Mouse (Mus musculus) stomach, embryonic 15.5 days (tissue): ENCODE data around the gene Nrk. TPM values are rescaled to one million over a fixed set of nuclear protein-coding genes. Genes with fewer than 3 reads are reported as not detected.
A peak's percentile ranks its signal among the peaks of the same experiment; 100 is the strongest.

Experiments
- ATAC-seq: fragments of 200-750 bp; cut with Nextera tagmentation; 2 replicates; pipeline ENCODE4 v1.8.0; 2017; ENCODE audit warnings: low read depth, moderate number of reproducible peaks, moderate TSS enrichment; ENCODE audit not compliant: insufficient read depth, low FRiP score
- H3K27ac ChIP-seq: fragments of 300-500 bp; sonication (generic); 2 replicates; pipeline ENCODE4 v1.5.1; 2015; ENCODE audit warnings: mild to moderate bottlenecking, inconsistent platforms
- H3K27me3 ChIP-seq: fragments of 300-500 bp; sonication (generic); replicated peaks from 2 replicates; pipeline ENCODE4 v1.6.1; 2015; ENCODE audit warnings: inconsistent platforms
- H3K36me3 ChIP-seq: fragments of 300-500 bp; sonication (generic); 2 replicates; pipeline ENCODE4 v1.6.1; 2015; ENCODE audit warnings: inconsistent platforms
- H3K4me1 ChIP-seq: fragments of 300-500 bp; sonication (generic); 2 replicates; pipeline ENCODE4 v1.6.1; 2015; ENCODE audit warnings: inconsistent platforms
- H3K4me2 ChIP-seq: fragments of 300-500 bp; sonication (generic); 2 replicates; pipeline ENCODE4 v1.6.1; 2015; ENCODE audit warnings: mild to moderate bottlenecking, inconsistent platforms
- H3K4me3 ChIP-seq: fragments of 300-500 bp; sonication (generic); replicated peaks from 2 replicates; pipeline ENCODE4 v1.5.1; 2015; ENCODE audit warnings: inconsistent platforms
- H3K9ac ChIP-seq: fragments of 300-500 bp; sonication (generic); 2 replicates; pipeline ENCODE4 v1.6.1; 2015; ENCODE audit warnings: inconsistent platforms
- H3K9me3 ChIP-seq: fragments of 300-500 bp; sonication (generic); 2 replicates; pipeline ENCODE4 v1.6.1; 2016; ENCODE audit warnings: inconsistent platforms
- WGBS: fragments of 180-500 bp; shearing (Covaris S2); methylation state at CpG from one replicate; pipeline ENCODE4 v1.1.7; 2015; 5-methylcytosine and 5-hydroxymethylcytosine counted together
- polyA plus RNA-seq: library from polyadenylated mRNA; unstranded; fragments of >200 nt; fragmentation: Nextera tagmentation; extraction: Ambion mirVana; gene quantifications from 2 replicates; pipeline ENCODE4 v1.2.1, GENCODE M21; 2015

Nrk gene
- polyA plus RNA-seq = 28.3 and 33.8 TPM in 2 replicates

- Histone ChIP-seq H3K27me3 (no peaks in the 10 kb centered on the region), H3K36me3 (no peaks in the 10 kb centered on the region), H3K4me1 (no peaks in the 10 kb centered on the region), H3K9ac (peak within 1 kb of the TSS; percentile 29; the same call in 1 of the 2 replicates), H3K27ac (peak within 1 kb of the TSS; percentile 51), H3K9me3 (no peaks in the 10 kb centered on the region), H3K4me2 (peak within 1 kb of the TSS; percentile 64), H3K4me3 (peak within 1 kb of the TSS; percentile 46)
- 11% methylated on average over 36 of the region's 55 CpGs for WGBS
- ATAC-seq = peak; percentile 91
Measured at GRCm38 (mm10) chrX:138914041-138914776, at the start of gene Nrk. TSS of gene Nrk (plus strand) at chrX:138914430.

- Histone ChIP-seq H3K27ac (no peak overlapping the region; the same call in 1 of the 2 replicates), H3K9ac (no peak overlapping the region), H3K9me3 (no peaks in the 10 kb centered on the region), H3K27me3 (no peaks in the 10 kb centered on the region), H3K4me3 (peak overlapping the region; percentile 46), H3K4me2 (peak overlapping the region; percentile 64), H3K4me1 (no peaks in the 10 kb centered on the region), H3K36me3 (no peaks in the 10 kb centered on the region)
- 25% methylated on average over 8 of the region's 8 CpGs for WGBS
- ATAC-seq = no peak
Measured at GRCm38 (mm10) chrX:138913366-138913765, 864 bp upstream of the Nrk start.

GRCm38 (mm10) chrX:138914777-138915114 lies 516 bp downstream of the Nrk start:
- H3K9ac ChIP-seq = peak overlapping the region; percentile 29; the same call in 1 of the 2 replicates
- no peaks in the 10 kb centered on the region for H3K4me1 ChIP-seq
- no peak for ATAC-seq
- peak overlapping the region; percentile 64 for H3K4me2 ChIP-seq
- H3K27ac ChIP-seq = peak overlapping the region; percentile 51
- H3K9me3 ChIP-seq = no peaks in the 10 kb centered on the region
- H3K27me3 ChIP-seq = no peaks in the 10 kb centered on the region
- WGBS = 28% methylated on average over 12 of the region's 12 CpGs
- peak overlapping the region; percentile 46 for H3K4me3 ChIP-seq
- no peaks in the 10 kb centered on the region for H3K36me3 ChIP-seq

- no peak for ATAC-seq
- Histone ChIP-seq H3K27me3 (no peaks in the 10 kb centered on the region), H3K9me3 (no peaks in the 10 kb centered on the region), H3K4me2 (no peak overlapping the region), H3K36me3 (no peaks in the 10 kb centered on the region), H3K9ac (no peak overlapping the region), H3K4me3 (no peak overlapping the region), H3K27ac (no peak overlapping the region), H3K4me1 (no peaks in the 10 kb centered on the region)
- WGBS = 57% methylated on average over 7 of the region's 7 CpGs
Measured at GRCm38 (mm10) chrX:138919030-138919429, 4.8 kb downstream of the Nrk start.

- 67% methylated on average over 6 of the region's 6 CpGs for WGBS
- Histone ChIP-seq H3K9ac (no peak overlapping the region), H3K4me3 (no peak overlapping the region), H3K27me3 (no peaks in the 10 kb centered on the region), H3K27ac (no peak overlapping the region), H3K4me2 (no peak overlapping the region), H3K4me1 (no peaks in the 10 kb centered on the region), H3K9me3 (no peaks in the 10 kb centered on the region), H3K36me3 (no peaks in the 10 kb centered on the region)
- no peak for ATAC-seq
Measured at GRCm38 (mm10) chrX:138943905-138944304, 29.7 kb downstream of the Nrk start.

- 32% methylated on average over 3 of the region's 3 CpGs for WGBS
- no peak overlapping the region for H3K4me2 ChIP-seq
- no peaks in the 10 kb centered on the region for H3K36me3 ChIP-seq
- H3K4me1 ChIP-seq = no peaks in the 10 kb centered on the region
- H3K27ac ChIP-seq = no peak overlapping the region
- no peak overlapping the region for H3K9ac ChIP-seq
- H3K4me3 ChIP-seq = no peak overlapping the region
- no peaks in the 10 kb centered on the region for H3K27me3 ChIP-seq
- H3K9me3 ChIP-seq = no peaks in the 10 kb centered on the region
- ATAC-seq = no peak
Measured at GRCm38 (mm10) chrX:138960713-138961112, 46.5 kb downstream of the Nrk start.

GRCm38 (mm10) chrX:138978501-138978900 lies 64.3 kb downstream of the Nrk start:
- Histone ChIP-seq H3K4me3 (no peak overlapping the region), H3K27ac (no peak overlapping the region), H3K4me1 (no peaks in the 10 kb centered on the region), H3K4me2 (no peak overlapping the region), H3K27me3 (no peaks in the 10 kb centered on the region), H3K9me3 (no peaks in the 10 kb centered on the region), H3K36me3 (no peaks in the 10 kb centered on the region), H3K9ac (no peak overlapping the region)
- 43% methylated on average over 3 of the region's 3 CpGs for WGBS
- no peak for ATAC-seq

GRCm38 (mm10) chrX:138979249-138979648 lies 65.0 kb downstream of the Nrk start:
- H3K9ac ChIP-seq = no peak overlapping the region
- no peaks in the 10 kb centered on the region for H3K4me1 ChIP-seq
- H3K4me3 ChIP-seq = no peak overlapping the region
- no peaks in the 10 kb centered on the region for H3K9me3 ChIP-seq
- no peak overlapping the region for H3K4me2 ChIP-seq
- no peaks in the 10 kb centered on the region for H3K36me3 ChIP-seq
- 62% methylated on average over 2 of the region's 2 CpGs for WGBS
- no peaks in the 10 kb centered on the region for H3K27me3 ChIP-seq
- no peak overlapping the region for H3K27ac ChIP-seq
- ATAC-seq = no peak

GRCm38 (mm10) chrX:139014524-139014923 lies 100.3 kb downstream of the Nrk start:
- H3K4me2 ChIP-seq = no peak overlapping the region
- H3K27me3 ChIP-seq = no peaks in the 10 kb centered on the region
- no peak overlapping the region for H3K4me3 ChIP-seq
- ATAC-seq = no peak
- H3K9me3 ChIP-seq = no peaks in the 10 kb centered on the region
- no peak overlapping the region for H3K27ac ChIP-seq
- H3K4me1 ChIP-seq = no peaks in the 10 kb centered on the region
- H3K36me3 ChIP-seq = no peaks in the 10 kb centered on the region
- no peak overlapping the region for H3K9ac ChIP-seq
- 67% methylated on average over 3 of the region's 3 CpGs for WGBS

GRCm38 (mm10) chrX:139016540-139016939 lies 102.3 kb downstream of the Nrk start:
- no peaks in the 10 kb centered on the region for H3K9me3 ChIP-seq
- H3K27me3 ChIP-seq = no peaks in the 10 kb centered on the region
- no peak for ATAC-seq
- no peaks in the 10 kb centered on the region for H3K36me3 ChIP-seq
- no peaks in the 10 kb centered on the region for H3K4me1 ChIP-seq
- H3K27ac ChIP-seq = no peak overlapping the region
- no peak overlapping the region for H3K4me2 ChIP-seq
- H3K9ac ChIP-seq = no peak overlapping the region
- no peak overlapping the region for H3K4me3 ChIP-seq
- 42% methylated on average over 1 of the region's 1 CpGs for WGBS

GRCm38 (mm10) chrX:139026532-139027097 lies 112.4 kb downstream of the Nrk start:
- ATAC-seq = no peak
- 35% methylated on average over 3 of the region's 3 CpGs for WGBS

GRCm38 (mm10) chrX:139027296-139027695 lies 113.1 kb downstream of the Nrk start:
- no peaks in the 10 kb centered on the region for H3K9me3 ChIP-seq
- WGBS = 36% methylated on average over 5 of the region's 5 CpGs

More at GRCm38 (mm10) chrX:139026532-139027097, 112.4 kb downstream of the Nrk start:
- Histone ChIP-seq H3K4me2 (no peak overlapping the region), H3K27me3 (no peaks in the 10 kb centered on the region), H3K4me1 (no peaks in the 10 kb centered on the region), H3K9ac (no peak overlapping the region), H3K9me3 (no peaks in the 10 kb centered on the region), H3K36me3 (no peaks in the 10 kb centered on the region), H3K4me3 (no peak overlapping the region), H3K27ac (no peak overlapping the region)

More at GRCm38 (mm10) chrX:139027296-139027695, 113.1 kb downstream of the Nrk start:
- H3K36me3 ChIP-seq = no peaks in the 10 kb centered on the region
- no peak for ATAC-seq
- H3K4me1 ChIP-seq = no peaks in the 10 kb centered on the region
- no peak overlapping the region for H3K4me2 ChIP-seq
- H3K27me3 ChIP-seq = no peaks in the 10 kb centered on the region
- no peak overlapping the region for H3K9ac ChIP-seq
- no peak overlapping the region for H3K27ac ChIP-seq
- H3K4me3 ChIP-seq = no peak overlapping the region
